Mouse (Mus musculus): Measurements from ENCODE around the gene Kif5a.

DNA sequence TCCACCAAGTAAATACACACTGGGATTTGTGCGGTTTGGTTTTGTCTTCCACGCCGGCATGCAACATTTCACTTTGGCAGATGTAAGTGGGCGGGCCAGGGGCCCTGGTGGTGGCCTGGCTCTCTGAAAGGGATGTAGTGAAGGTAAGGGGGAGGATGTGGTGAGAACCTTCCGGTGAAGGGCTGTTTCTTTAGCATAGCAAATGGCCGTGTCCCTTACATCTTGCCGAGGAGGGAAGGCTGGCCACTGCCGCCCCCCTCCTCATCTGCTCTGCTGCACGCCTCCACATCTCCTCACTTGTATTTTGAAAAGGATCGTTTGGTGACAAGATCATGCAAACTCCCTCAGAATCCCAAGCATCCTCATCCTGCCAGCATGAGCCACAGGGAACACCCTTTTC lies 37.4 kb downstream of the Kif5a start:
- no peak for TF ChIP-seq EP300 (IDR thresholded peaks at IDR 0.05; ENCODE audit: low read depth)
- no peak for TF ChIP-seq CTCF (IDR thresholded peaks at IDR 0.05; ENCODE audit: low read depth)

All from liver, embryonic 14.5 days (tissue).